Mouse (Mus musculus): ENCODE data around the gene Odf3b.

DNA sequence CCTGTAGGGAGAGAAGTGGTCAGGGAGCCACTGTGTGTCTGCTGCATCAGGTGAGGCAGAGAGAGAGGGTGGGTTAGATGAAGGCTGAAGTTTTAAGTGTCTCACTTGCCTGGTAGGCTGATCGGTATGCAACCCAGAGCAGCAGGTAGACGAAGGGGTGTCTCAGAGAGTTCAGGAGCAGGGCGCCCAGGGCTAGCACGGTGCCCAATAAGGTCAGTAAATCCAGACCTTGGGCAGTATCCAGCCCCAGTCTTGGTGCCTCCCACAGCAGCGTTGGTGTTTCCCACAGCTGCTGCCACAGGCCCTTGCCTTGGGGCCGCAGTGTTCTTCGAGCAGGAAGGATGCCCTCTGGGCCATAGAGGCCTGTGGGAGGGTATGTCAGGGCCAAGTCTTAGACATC lies 24.6 kb downstream of the Odf3b start:
- TF ChIP-seq CTCF (IDR thresholded peaks at IDR 0.05; ENCODE audit: control insufficient read depth, insufficient read depth, insufficient read length) (no peak), MAX (IDR thresholded peaks at IDR 0.05) (no peak), USF1 (IDR thresholded peaks at IDR 0.05; ENCODE audit: low read depth) (no peak), MYOG (IDR thresholded peaks at IDR 0.05; ENCODE audit: control insufficient read depth, extremely low read depth, insufficient read length) (no peak)

Measured in C2C12 (cell line).